Mouse (Mus musculus) forebrain, embryonic 16.5 days (tissue): ENCODE data around the gene Bicral. TPM values are rescaled to one million over a fixed set of nuclear protein-coding genes. Genes with fewer than 3 reads are reported as not detected.

Source experiments
- ATAC-seq: fragments of 200-750 bp; cut with Nextera tagmentation; 2 replicates; pipeline ENCODE4 v1.8.0; 2017; ENCODE audit warnings: mild to moderate bottlenecking, moderate library complexity
- H3K27ac ChIP-seq: fragments of 300-500 bp; sonication (generic); 2 replicates; pipeline ENCODE4 v1.5.1; 2014; ENCODE audit warnings: low read length, control low read depth
- H3K27me3 ChIP-seq: fragments of 300-500 bp; sonication (generic); replicated peaks from 2 replicates; pipeline ENCODE4 v1.6.1; 2014; ENCODE audit warnings: low read length; ENCODE audit not compliant: control insufficient read depth, insufficient read depth
- H3K36me3 ChIP-seq: fragments of 300-500 bp; sonication (generic); 2 replicates; pipeline ENCODE4 v1.6.1; 2014; ENCODE audit not compliant: control insufficient read depth, insufficient read depth
- H3K4me1 ChIP-seq: fragments of 300-500 bp; sonication (generic); replicated peaks from 2 replicates; pipeline ENCODE4 v1.6.1; 2014; ENCODE audit warnings: low read length; ENCODE audit not compliant: control insufficient read depth, insufficient read depth
- H3K4me2 ChIP-seq: fragments of 300-500 bp; sonication (generic); 2 replicates; pipeline ENCODE4 v1.6.1; 2014; ENCODE audit warnings: mild to moderate bottlenecking, low read length, control low read depth
- H3K4me3 ChIP-seq: fragments of 300-500 bp; sonication (generic); replicated peaks from 2 replicates; pipeline ENCODE4 v1.5.1; 2014; ENCODE audit warnings: mild to moderate bottlenecking, low read length, control low read depth
- H3K9ac ChIP-seq: fragments of 300-500 bp; sonication (generic); replicated peaks from 2 replicates; pipeline ENCODE4 v1.6.1; 2014; ENCODE audit warnings: low read depth, low read length, control low read depth
- H3K9me3 ChIP-seq: fragments of 300-500 bp; sonication (generic); 2 replicates; pipeline ENCODE4 v1.6.1; 2016; ENCODE audit warnings: low read length; ENCODE audit not compliant: control insufficient read depth
- WGBS: fragments of 180-500 bp; shearing (Covaris S2); extraction: QIAGEN DNeasy Blood & Tissue Kit; methylation state at CpG from one replicate; pipeline ENCODE4 v1.1.7; 2014; 5-methylcytosine and 5-hydroxymethylcytosine counted together
- polyA plus RNA-seq: library from polyadenylated mRNA; unstranded; fragments of >200 nt; fragmentation: Nextera tagmentation; extraction: Ambion mirVana; gene quantifications from 2 replicates; pipeline ENCODE4 v1.2.1, GENCODE M21; 2015

Gene Bicral
- polyA plus RNA-seq, 1 experiment from 2014 or later: 10.0 TPM

DNA sequence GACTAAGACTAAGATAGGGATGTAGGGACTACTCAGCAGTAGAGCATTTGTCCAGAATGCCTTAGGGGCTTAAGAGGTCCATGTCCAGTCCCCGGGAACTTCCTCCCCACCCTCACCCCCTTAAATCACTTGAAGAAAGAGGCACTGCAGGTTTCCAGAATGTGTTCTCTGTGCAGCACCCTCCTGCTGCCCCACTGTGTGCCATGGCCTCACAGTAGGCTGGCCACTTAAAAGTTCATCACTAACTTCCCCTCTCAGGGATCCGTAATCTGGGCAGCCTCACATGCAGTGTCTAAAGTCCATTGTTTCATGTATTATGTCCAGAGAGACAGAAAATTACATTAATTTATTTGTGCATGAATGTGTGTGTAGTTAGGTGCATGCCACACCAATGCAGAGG lies 20.4 kb downstream of the Bicral start:
- no peaks in the 10 kb centered on the region for H3K36me3 ChIP-seq
- H3K27me3 ChIP-seq: no peaks in the 10 kb centered on the region
- 77% methylated on average over 2 of the region's 2 CpGs for WGBS
- no peak overlapping the region for H3K27ac ChIP-seq
- H3K4me3 ChIP-seq: no peak overlapping the region
- no peak for ATAC-seq
- H3K4me1 ChIP-seq: no peaks in the 10 kb centered on the region
- no peak overlapping the region for H3K4me2 ChIP-seq
- no peak overlapping the region for H3K9ac ChIP-seq
- H3K9me3 ChIP-seq: no peaks in the 10 kb centered on the region

DNA sequence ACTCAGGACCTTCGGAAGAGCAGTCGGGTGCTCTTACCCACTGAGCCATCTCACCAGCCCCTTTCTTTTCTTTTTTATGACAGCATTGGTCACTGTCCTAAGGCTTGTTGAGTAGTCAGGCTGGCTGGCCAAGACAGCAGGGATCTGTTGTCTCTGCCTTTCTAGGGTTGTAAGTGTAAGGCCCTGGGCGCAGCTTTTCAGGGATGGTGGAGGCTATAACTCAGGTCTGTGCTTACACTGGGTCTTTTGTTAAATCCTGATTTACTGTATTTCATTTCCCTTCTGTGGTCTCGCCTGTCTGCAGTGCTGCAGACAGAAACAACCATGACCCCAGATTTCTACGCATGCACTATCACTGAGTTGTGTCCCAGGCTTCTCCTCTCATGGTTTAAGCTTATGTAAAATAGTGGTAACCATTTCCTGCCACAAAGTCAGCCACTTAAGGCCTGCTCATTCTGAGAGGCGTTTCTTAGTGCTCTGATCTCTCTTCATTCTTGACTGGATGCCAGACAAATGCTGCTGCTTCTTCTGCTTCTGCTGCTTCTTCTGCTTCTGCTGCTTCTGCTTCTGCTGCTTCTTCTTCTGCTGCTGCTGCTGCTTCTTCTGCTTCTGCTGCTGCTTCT lies 23.1 kb downstream of the Bicral start:
- no peaks in the 10 kb centered on the region for H3K36me3 ChIP-seq
- no peaks in the 10 kb centered on the region for H3K27me3 ChIP-seq
- H3K27ac ChIP-seq: no peak overlapping the region
- no peaks in the 10 kb centered on the region for H3K9me3 ChIP-seq
- no peak overlapping the region for H3K9ac ChIP-seq
- no peak for ATAC-seq
- H3K4me3 ChIP-seq: no peak overlapping the region
- H3K4me2 ChIP-seq: no peak overlapping the region
- 86% methylated on average over 6 of the region's 6 CpGs for WGBS
- no peaks in the 10 kb centered on the region for H3K4me1 ChIP-seq

DNA sequence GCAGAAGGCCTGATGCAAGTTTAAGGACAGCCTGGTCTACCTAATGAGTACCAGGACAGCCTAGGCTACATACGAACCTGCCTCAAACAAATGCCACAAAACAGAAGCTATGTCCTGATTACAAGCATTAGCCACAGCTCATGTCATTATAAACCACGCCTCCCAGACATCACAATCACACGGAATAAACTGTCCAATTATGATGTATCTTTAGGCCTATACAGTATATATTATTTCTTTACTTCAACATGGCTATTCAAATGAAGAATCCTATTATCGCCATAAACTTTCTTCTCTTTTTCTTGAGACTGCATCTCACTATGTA lies 25.3 kb downstream of the Bicral start:
- Histone ChIP-seq H3K36me3 (peaks cover 4% of the 10 kb centered on the region), H3K27me3 (no peaks in the 10 kb centered on the region), H3K4me3 (no peak overlapping the region), H3K4me2 (no peak overlapping the region), H3K27ac (no peak overlapping the region), H3K9ac (no peak overlapping the region), H3K9me3 (no peaks in the 10 kb centered on the region), H3K4me1 (no peaks in the 10 kb centered on the region)
- ATAC-seq: no peak
- 83% methylated on average over 4 of the region's 4 CpGs for WGBS

DNA sequence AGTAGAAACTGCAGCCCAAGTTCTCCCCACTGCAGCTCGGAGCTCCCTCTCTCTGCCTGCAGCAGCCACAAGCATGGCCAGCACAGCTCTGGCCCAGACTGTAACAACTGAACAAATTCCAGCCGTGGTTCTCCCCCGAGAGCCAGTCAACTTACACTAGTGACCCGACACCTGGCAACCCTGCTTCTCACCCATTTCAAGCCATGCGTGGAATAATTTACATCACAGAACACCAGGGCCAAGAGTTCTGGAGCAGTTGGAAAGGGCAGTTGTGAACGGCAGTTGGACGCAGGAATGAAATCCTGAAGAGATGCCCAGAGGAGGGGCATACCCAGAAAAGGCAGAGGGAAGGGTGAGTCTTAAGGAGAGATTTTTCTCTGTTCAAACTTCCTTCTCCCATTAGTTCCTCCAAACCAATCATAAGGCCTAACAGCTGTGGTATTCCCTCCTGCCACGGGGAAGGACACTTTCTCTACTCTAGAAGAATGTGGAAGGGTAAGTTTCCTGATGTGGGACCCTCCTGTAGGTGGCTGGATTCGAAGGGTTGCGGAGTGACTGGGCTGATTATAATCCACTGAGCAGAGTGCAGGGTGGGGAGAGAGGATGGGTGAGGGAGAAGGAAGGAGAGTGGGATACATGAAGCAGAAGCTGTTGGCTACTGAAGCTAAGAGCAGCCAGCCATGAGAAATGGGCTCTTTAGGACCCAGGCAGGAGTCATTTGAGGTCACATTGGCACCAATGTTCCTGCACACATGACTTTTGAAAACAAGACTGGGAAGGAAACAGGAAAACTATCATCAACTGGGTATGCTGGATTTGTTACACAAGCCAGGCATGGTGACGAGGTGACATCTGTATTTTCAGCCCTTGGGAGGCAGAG lies 25.9 kb downstream of the Bicral start:
- no peak for ATAC-seq
- Histone ChIP-seq H3K27me3 (no peaks in the 10 kb centered on the region), H3K9me3 (no peaks in the 10 kb centered on the region), H3K9ac (no peak overlapping the region), H3K4me3 (no peak overlapping the region), H3K36me3 (peaks cover 4% of the 10 kb centered on the region), H3K27ac (no peak overlapping the region), H3K4me1 (no peaks in the 10 kb centered on the region), H3K4me2 (no peak overlapping the region)
- 74% methylated on average over 11 of the region's 11 CpGs for WGBS

DNA sequence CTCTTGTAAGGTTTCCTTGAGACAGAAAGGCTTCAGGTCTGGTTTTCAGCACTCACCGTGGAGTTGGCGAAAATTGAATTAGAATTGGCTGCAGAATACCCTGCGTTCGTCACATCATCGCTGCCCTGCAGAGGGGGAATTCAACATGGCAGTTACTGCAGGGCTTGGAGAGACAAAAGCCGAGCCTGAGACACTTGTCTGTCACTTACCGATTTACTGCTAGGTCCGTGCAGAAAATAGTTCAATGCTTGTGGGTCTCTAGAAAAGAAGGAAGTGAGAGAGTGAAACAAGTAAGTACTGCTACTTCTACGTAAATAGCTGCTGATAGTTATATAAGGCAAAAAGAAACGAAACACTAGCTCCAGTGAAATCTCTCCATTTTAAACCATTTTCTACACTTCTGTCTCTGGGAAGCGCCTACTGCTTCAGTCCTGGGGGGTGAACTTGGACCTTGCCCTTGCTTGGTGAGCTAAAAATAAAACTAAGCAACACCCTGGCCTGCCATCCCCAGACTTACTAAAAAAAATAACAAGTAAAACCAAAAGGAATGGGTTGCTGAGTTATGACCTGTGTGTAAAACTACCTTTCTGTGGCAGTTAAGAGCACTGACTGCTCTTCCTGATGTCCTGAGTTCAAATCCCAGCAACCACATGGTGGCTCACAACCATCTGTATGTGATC lies 28.3 kb downstream of the Bicral start:
- Histone ChIP-seq H3K27me3 (no peaks in the 10 kb centered on the region), H3K4me3 (no peak overlapping the region), H3K36me3 (peaks cover 10% of the 10 kb centered on the region), H3K9ac (no peak overlapping the region), H3K27ac (no peak overlapping the region), H3K4me1 (no peaks in the 10 kb centered on the region), H3K9me3 (no peaks in the 10 kb centered on the region), H3K4me2 (no peak overlapping the region)
- no peak for ATAC-seq
- 87% methylated on average over 11 of the region's 11 CpGs for WGBS

DNA sequence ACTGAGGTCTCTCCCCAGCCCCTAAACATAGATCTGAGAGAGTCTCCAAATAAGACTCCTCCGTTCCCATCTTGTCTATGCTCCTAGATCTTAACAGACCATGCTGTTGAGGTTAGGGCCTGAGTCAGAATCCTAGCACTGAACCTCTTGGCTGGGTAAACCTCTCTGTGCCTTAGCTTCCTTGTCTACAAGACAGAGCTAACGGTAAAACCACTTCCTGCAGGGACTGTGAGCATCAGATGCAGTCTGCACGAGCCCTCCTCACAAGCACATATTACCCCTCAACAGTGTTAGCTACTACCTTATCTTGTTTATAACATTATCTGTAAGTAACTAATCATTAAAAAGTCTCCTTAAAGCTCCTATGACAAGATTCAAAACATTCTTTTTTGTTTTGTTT lies 29.3 kb downstream of the Bicral start:
- Histone ChIP-seq H3K9ac (no peak overlapping the region), H3K36me3 (peaks cover 21% of the 10 kb centered on the region), H3K4me1 (no peaks in the 10 kb centered on the region)

DNA sequence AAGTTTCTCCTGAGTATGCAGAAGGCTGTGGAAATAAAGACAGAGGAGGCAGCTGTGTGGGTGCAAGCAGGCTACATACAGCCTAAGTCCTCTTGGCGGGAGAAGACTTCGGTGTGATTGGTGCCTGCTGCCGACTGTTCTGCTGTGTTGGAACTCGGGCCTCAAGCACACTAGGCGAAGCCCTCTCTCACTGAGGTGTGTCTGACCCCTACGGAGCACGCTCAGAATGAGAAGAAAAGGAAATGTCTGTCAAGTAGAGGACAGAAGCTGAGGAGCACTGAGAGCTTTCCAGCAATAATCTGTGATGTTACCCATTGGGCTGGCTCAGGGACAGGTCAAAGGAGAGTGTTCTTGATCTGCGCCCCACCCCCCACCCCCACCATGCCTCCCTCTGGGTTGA lies 35.2 kb downstream of the Bicral start:
- WGBS: 97% methylated on average over 8 of the region's 8 CpGs
- Histone ChIP-seq H3K27ac (no peak overlapping the region), H3K9me3 (no peaks in the 10 kb centered on the region), H3K36me3 (peaks cover 30% of the 10 kb centered on the region), H3K4me3 (no peak overlapping the region), H3K9ac (no peak overlapping the region), H3K27me3 (no peaks in the 10 kb centered on the region), H3K4me2 (no peak overlapping the region), H3K4me1 (no peaks in the 10 kb centered on the region)
- ATAC-seq: no peak

More for the DNA sequence above, 29.3 kb downstream of the Bicral start:
- Histone ChIP-seq H3K9me3 (no peaks in the 10 kb centered on the region), H3K27ac (no peak overlapping the region), H3K4me3 (no peak overlapping the region), H3K27me3 (no peaks in the 10 kb centered on the region), H3K4me2 (no peak overlapping the region)
- no peak for ATAC-seq
- WGBS: 93% methylated on average over 3 of the region's 3 CpGs

DNA sequence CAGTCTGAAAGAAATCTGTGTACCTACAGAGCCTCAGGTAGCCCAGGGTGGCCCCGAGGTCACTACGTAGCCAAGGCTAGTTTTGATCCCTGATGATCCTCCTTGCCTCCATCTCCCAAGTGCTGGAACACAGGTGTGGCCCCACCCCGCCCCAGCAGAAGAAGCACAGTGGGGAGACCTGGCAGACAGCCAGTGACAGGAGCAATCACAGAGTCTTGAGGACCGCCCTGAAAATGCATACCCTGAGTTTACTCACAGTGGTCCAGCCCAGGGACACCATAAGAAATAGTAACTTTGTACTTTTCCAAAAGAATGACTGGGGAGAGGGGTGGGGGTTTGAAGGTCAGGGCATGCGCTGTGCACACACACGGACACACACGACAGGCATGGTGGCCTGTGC lies 37.7 kb downstream of the Bicral start:
- Histone ChIP-seq H3K36me3 (peaks cover 32% of the 10 kb centered on the region), H3K27me3 (no peaks in the 10 kb centered on the region), H3K9me3 (no peaks in the 10 kb centered on the region), H3K4me1 (no peaks in the 10 kb centered on the region; the same call in 1 of the 2 replicates), H3K4me3 (no peak overlapping the region), H3K9ac (no peak overlapping the region), H3K4me2 (no peak overlapping the region), H3K27ac (no peak overlapping the region)
- ATAC-seq: no peak
- 94% methylated on average over 7 of the region's 7 CpGs for WGBS

DNA sequence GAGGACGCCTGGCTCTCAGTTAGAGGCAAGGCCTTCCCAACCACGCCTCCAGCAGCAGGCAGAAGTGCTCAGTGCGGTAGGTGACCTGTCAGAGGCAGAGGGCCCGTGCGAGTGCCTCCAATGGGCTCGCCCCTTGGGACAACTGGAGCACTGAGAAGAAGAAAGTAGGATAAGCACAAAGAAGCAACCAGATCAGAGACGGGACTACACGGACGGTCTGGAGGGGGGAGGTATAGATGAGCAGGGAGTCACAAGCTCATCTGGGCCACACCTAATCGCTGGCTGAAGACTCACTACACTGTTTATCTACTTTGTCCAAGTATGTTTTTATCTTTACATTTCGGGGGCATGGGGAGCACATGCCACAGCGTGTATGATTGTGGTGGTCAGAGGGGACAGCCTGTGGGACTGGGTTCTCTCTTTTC lies 40.5 kb downstream of the Bicral start:
- Histone ChIP-seq H3K4me1 (no peaks in the 10 kb centered on the region; the same call in 1 of the 2 replicates), H3K9ac (no peak overlapping the region), H3K27me3 (no peaks in the 10 kb centered on the region), H3K27ac (no peak overlapping the region), H3K4me2 (no peak overlapping the region), H3K36me3 (peaks cover 10% of the 10 kb centered on the region), H3K9me3 (no peaks in the 10 kb centered on the region), H3K4me3 (no peak overlapping the region)
- ATAC-seq: no peak
- 92% methylated on average over 12 of the region's 12 CpGs for WGBS
